Mouse (Mus musculus) hematopoietic multipotent progenitor cell, adult 10-12 weeks (in vitro differentiated cells): ENCODE results near the gene Irf2bpl. TPM values are rescaled to one million over a fixed set of nuclear protein-coding genes. Genes with fewer than 3 reads are reported as not detected.

ENCODE experiments used
- polyA plus RNA-seq: library from polyadenylated mRNA; stranded (reverse); fragments of >175 nt; gene quantifications from 2 replicates; pipeline ENCODE4 v1.2.3, GENCODE M21; 2012; ENCODE audit warnings: low replicate concordance

The Irf2bpl gene
- 83.0 and 208 TPM in 2 replicates for polyA plus RNA-seq

GRCm38 (mm10) chr12:86884197-86885058, at the start of gene Irf2bpl:
Irf2bpl (minus strand) TSS chr12:86884798.

Other genes starting within 250 kb of the Irf2bpl start
- gene Vash1, start 206.1 kb downstream of the Irf2bpl start, polyA plus RNA-seq, result 0.56 and 0.65 TPM in 2 replicates
- 1.8 and 5.5 TPM in 2 replicates for gene Angel1, start 158.3 kb downstream of the Irf2bpl start, polyA plus RNA-seq
- not detected in 2 replicates for gene Lrrc74a, start 150.4 kb downstream of the Irf2bpl start, polyA plus RNA-seq
- gene Cipc, start 62.2 kb upstream of the Irf2bpl start, polyA plus RNA-seq, result 16.4 and 33.0 TPM in 2 replicates
- gene Zdhhc22, start 105.6 kb upstream of the Irf2bpl start, polyA plus RNA-seq, result not detected in 2 replicates
- 0.03 and 0.06 TPM in 2 replicates for gene Tmem63c, start 136.5 kb upstream of the Irf2bpl start, polyA plus RNA-seq
- 0.11 and 0.14 TPM in 2 replicates for gene Ngb, start 217.7 kb upstream of the Irf2bpl start, polyA plus RNA-seq